Mouse (Mus musculus) hindbrain, embryonic 14.5 days (tissue): ENCODE measurements at regions not wholly inside any gene's neighbourhood (a gene's known extent, or its start where the extent isn't known, plus 50 kb on each side); places are given as distances from the start of the nearest gene placed in this dataset. TPM values are rescaled to one million over a fixed set of nuclear protein-coding genes. Genes with fewer than 3 reads are reported as not detected.

Experiments used
- ATAC-seq: fragments of 200-750 bp; cut with Nextera tagmentation; 2 replicates; pipeline ENCODE4 v1.8.0; 2017; ENCODE audit warnings: moderate number of reproducible peaks, mild to moderate bottlenecking, moderate TSS enrichment, moderate library complexity; ENCODE audit not compliant: low FRiP score
- DNase-seq: peaks from one replicate; pipeline ENCODE4 v3.0.0-alpha.2; 2015; ENCODE audit warnings: low spot score
- H3K27ac ChIP-seq: fragments of 300-500 bp; sonication (generic); 2 replicates; pipeline ENCODE4 v1.5.1; 2014; ENCODE audit warnings: mild to moderate bottlenecking, moderate library complexity
- H3K27me3 ChIP-seq: fragments of 300-500 bp; sonication (generic); 2 replicates; pipeline ENCODE4 v1.6.1; 2014; ENCODE audit warnings: mild to moderate bottlenecking, low read length, mixed read lengths; ENCODE audit not compliant: control insufficient read depth, insufficient read depth
- H3K36me3 ChIP-seq: fragments of 300-500 bp; sonication (generic); replicated peaks from 2 replicates; pipeline ENCODE4 v1.6.1; 2014; ENCODE audit not compliant: control insufficient read depth, insufficient read depth
- H3K4me1 ChIP-seq: fragments of 300-500 bp; sonication (generic); replicated peaks from 2 replicates; pipeline ENCODE4 v1.6.1; 2014; ENCODE audit warnings: antibody characterized with exemption, low read length, mixed read lengths; ENCODE audit not compliant: control insufficient read depth, insufficient read depth
- H3K4me2 ChIP-seq: fragments of 300-500 bp; sonication (generic); replicated peaks from 2 replicates; pipeline ENCODE4 v1.6.1; 2014; ENCODE audit warnings: mild to moderate bottlenecking, moderate library complexity
- H3K4me3 ChIP-seq: fragments of 300-500 bp; sonication (generic); replicated peaks from 2 replicates; pipeline ENCODE4 v1.5.1; 2014; ENCODE audit warnings: mild to moderate bottlenecking, low read length
- H3K9ac ChIP-seq: fragments of 300-500 bp; sonication (generic); 2 replicates; pipeline ENCODE4 v1.6.1; 2014
- H3K9me3 ChIP-seq: fragments of 300-500 bp; sonication (generic); 2 replicates; pipeline ENCODE4 v1.6.1; 2016; ENCODE audit warnings: low read length; ENCODE audit not compliant: control insufficient read depth
- WGBS: fragments of 180-500 bp; shearing (Covaris S2); extraction: QIAGEN DNeasy Blood & Tissue Kit; methylation state at CpG from one replicate; pipeline ENCODE4 v1.1.7; 2014; 5-methylcytosine and 5-hydroxymethylcytosine counted together
- microRNA-seq: library from miRNA; unstranded; fragments of <30 nt; microRNA quantifications from one replicate; pipeline ENCODE4, GENCODE M21; 2016

- Histone ChIP-seq H3K4me1 (no peaks in the 10 kb centered on the region), H3K27ac (no peak overlapping the region), H3K36me3 (no peaks in the 10 kb centered on the region), H3K27me3 (no peaks in the 10 kb centered on the region), H3K9ac (no peak overlapping the region), H3K4me2 (no peak overlapping the region), H3K4me3 (no peak overlapping the region), H3K9me3 (no peaks in the 10 kb centered on the region)
- DNase-seq: no peak
- no peak for ATAC-seq
- 72% methylated on average over 2 of the region's 2 CpGs for WGBS
These were observed 71.4 kb upstream of the Adgra3 start for GRCm38 (mm10) chr5:50130202-50130601.

- no peaks in the 10 kb centered on the region for H3K4me1 ChIP-seq
- no peak for ATAC-seq
- H3K9me3 ChIP-seq: no peaks in the 10 kb centered on the region
- H3K27ac ChIP-seq: no peak overlapping the region
- H3K4me3 ChIP-seq: no peak overlapping the region
- 92% methylated on average over 3 of the region's 3 CpGs for WGBS
- H3K27me3 ChIP-seq: no peaks in the 10 kb centered on the region
- no peak overlapping the region for H3K4me2 ChIP-seq
- no peaks in the 10 kb centered on the region for H3K36me3 ChIP-seq
- DNase-seq: no peak
- H3K9ac ChIP-seq: no peak overlapping the region
These were observed 70.2 kb upstream of the Adgra3 start for GRCm38 (mm10) chr5:50128972-50129371.

GRCm38 (mm10) chr5:50126594-50126993 is 67.8 kb upstream of the Adgra3 start:
- ATAC-seq (no peak), DNase-seq (no peak)
- Histone ChIP-seq H3K27ac (no peak overlapping the region), H3K9me3 (no peaks in the 10 kb centered on the region), H3K4me3 (no peak overlapping the region), H3K9ac (no peak overlapping the region), H3K36me3 (no peaks in the 10 kb centered on the region), H3K4me1 (no peaks in the 10 kb centered on the region), H3K27me3 (no peaks in the 10 kb centered on the region), H3K4me2 (no peak overlapping the region)
- WGBS: 91% methylated on average over 2 of the region's 2 CpGs

- Histone ChIP-seq H3K4me3 (no peak overlapping the region), H3K4me2 (no peak overlapping the region), H3K4me1 (no peaks in the 10 kb centered on the region), H3K27ac (no peak overlapping the region), H3K27me3 (no peaks in the 10 kb centered on the region), H3K9ac (no peak overlapping the region), H3K36me3 (no peaks in the 10 kb centered on the region), H3K9me3 (no peaks in the 10 kb centered on the region)
- ATAC-seq (no peak), DNase-seq (no peak)
These were observed 67.4 kb upstream of the Adgra3 start for GRCm38 (mm10) chr5:50126177-50126576.

- DNase-seq (no peak), ATAC-seq (no peak)
- Histone ChIP-seq H3K4me3 (no peak overlapping the region), H3K9ac (no peak overlapping the region), H3K27me3 (no peaks in the 10 kb centered on the region), H3K4me2 (no peak overlapping the region), H3K4me1 (no peaks in the 10 kb centered on the region), H3K27ac (no peak overlapping the region), H3K36me3 (no peaks in the 10 kb centered on the region), H3K9me3 (no peaks in the 10 kb centered on the region)
- WGBS: 49% methylated on average over 2 of the region's 2 CpGs
These were observed 66.9 kb upstream of the Adgra3 start for GRCm38 (mm10) chr5:50125676-50126075.

- Histone ChIP-seq H3K9ac (no peak overlapping the region), H3K4me1 (no peaks in the 10 kb centered on the region), H3K9me3 (no peaks in the 10 kb centered on the region), H3K36me3 (no peaks in the 10 kb centered on the region), H3K4me3 (no peak overlapping the region), H3K4me2 (no peak overlapping the region), H3K27me3 (no peaks in the 10 kb centered on the region), H3K27ac (no peak overlapping the region)
- no peak for ATAC-seq
- DNase-seq: no peak
- 35% methylated on average over 1 of the region's 1 CpGs for WGBS
These were observed 64.0 kb upstream of the Adgra3 start for GRCm38 (mm10) chr5:50122829-50123241.

GRCm38 (mm10) chr5:50119860-50120259 is 61.1 kb upstream of the Adgra3 start:
- 82% methylated on average over 1 of the region's 1 CpGs for WGBS
- Histone ChIP-seq H3K9me3 (no peaks in the 10 kb centered on the region), H3K4me2 (no peak overlapping the region), H3K27me3 (no peaks in the 10 kb centered on the region), H3K4me3 (no peak overlapping the region), H3K9ac (no peak overlapping the region), H3K36me3 (no peaks in the 10 kb centered on the region), H3K4me1 (no peaks in the 10 kb centered on the region), H3K27ac (no peak overlapping the region)
- ATAC-seq (no peak), DNase-seq (no peak)

Small RNA genes lying in the stretch of these regions (microRNA-seq; reads per million reads assigned to microRNA genes)
- gene Mir8117: not detected
